Mouse (Mus musculus) fat pad, adult 2 months (tissue): ENCODE measurements around the gene Glcci1.
"Not testable (repeated sequence)": the region's sequence is repeated elsewhere in the genome, so short reads cannot be mapped to it uniquely, and the experiment has no call there.

ENCODE experiments used
- DNase-seq: peaks from one replicate; pipeline ENCODE4 v3.0.0-alpha.2; 2011; ENCODE audit warnings: low read depth, low spot score; ENCODE audit errors: extremely low read depth

Glcci1 gene

DNA sequence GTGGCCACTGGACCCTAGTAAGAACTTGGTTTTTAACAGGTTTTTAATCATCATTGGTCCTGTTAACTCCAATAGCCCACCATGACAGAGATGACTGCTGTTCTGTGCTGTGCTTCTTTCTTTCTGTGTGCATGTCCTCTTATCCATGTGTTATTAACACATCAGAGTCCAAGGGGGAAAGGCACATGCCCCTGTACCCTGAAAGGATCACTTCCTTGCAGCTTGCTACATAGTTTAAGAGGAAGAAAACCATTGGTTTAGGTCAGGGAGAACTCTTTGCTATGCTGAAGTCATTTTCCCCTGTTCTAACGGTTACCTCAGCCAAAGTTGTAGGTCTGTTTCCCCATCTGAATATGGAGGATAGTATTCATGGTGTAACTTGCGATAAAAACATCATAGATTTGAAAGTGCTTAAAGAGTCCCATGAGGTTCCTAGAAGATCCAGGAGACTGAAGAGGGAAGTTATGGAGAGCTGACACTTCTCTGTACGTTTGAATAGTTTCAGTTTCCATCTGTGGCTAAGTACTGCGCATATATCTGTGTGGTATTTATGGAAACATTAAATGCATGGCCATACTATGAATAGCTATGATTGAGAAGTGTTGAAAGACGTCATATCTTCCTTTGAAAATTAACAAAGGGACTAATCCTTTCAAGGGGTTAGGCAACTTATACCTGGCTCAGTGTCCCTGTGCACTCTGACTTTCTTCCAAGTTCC is 14.1 kb upstream of the Glcci1 start:
- DNase-seq = no peak

DNA sequence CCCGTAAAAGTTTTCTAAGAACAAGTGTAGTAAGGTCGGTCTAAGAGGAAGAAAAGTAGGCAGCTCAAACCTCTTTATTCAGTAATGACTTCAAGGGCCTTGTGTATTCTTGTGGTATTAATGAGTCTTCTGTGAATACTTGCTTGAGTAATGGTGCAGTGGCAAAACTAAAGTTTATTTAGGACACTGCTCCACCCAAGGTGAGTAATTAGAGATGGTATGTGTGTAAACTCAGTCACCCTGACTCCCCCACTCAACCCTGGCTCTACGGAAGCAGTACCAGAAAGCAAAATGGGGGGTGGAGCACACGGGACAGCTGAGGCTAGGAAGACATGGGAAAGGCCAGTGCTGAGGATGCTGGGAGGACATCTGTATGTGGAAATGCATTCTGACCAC is 13.6 kb upstream of the Glcci1 start:
- DNase-seq = no peak

DNA sequence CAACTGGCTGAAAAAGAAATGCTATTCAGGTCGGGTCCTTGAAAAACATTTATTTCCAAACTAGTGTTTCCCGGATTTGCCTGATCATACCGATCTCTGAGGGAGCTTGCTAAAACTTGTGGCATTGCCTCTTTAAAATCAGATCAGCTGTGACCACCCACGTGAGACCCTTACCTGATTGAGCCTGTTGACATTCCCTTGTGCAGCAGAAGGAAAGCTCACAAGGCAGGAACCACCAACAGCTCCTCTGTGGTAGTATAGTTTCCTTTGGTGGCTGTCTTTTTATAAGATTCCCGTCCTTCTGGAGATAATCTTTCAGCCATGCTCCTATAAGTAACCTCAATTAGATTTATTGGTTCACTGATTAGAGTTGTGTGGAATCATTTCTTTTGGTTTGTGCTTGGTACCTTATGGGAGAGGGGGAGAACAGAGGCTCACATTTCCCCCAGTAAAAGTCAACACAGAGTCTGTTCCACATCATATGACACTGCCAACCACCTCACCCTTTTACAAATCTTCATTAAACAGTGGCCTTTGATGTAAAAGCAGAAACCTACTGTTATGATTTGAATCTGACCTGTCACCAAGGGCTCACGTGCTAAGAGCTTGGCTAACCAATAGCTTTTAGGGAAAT is 12.0 kb upstream of the Glcci1 start:
- DNase-seq = no peak

DNA sequence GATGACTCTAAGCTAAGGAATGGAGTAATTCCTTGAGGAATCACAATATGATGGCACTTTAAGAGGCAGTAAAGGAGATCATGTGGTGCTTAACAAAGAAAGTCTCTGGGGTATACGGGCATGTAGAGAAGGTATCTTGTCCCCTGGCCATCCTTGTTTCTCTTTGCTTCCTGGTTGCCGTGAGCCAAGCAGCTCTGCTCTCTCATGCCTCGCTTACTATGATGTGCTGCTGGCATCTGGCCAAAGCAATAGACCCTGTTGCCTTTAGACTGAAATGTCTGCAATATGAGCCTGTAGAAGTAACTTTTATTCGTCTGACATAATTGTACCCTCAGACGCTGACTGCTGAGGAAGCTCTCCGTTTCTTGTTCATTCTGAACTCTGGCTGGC is 11.5 kb upstream of the Glcci1 start:
- no peak for DNase-seq

DNA sequence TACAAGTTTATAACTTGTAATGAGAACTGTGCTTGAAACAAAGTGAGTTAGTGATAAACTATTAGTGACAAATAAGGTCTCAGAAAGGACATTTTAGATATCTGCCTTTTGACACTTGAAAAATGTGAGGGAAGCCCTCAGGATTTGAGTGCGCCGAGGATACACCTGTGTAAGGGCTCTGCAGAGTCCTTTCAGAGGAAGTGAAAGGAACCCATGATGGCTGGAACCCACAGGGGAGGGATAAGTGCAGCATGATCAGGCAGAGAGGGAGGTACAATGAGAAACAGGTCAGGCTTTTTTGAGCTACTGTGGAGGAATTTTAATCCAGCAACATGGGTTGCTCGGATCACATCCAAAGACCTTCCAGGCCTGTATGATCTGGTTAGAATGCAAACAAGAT is 10.4 kb upstream of the Glcci1 start:
- no peak for DNase-seq

DNA sequence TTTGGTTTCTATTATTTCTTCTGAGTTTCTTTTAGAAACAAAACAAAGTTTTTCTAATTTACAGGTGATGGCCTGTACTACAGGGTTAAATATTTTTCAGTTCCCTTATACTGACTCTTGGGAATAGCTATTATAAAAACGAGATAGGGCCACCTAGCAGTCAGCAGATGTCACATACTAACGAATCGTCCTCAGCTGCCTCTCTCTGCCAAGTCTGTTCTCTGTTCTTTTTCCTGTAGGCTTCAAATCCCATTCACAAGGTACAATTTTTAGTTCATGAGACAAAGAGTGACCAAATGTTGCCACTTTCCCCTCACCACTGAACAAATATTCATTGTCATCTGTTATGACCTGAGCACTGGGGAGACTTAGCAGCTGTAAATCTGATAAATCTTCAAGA is 5.4 kb upstream of the Glcci1 start:
- DNase-seq = no peak

DNA sequence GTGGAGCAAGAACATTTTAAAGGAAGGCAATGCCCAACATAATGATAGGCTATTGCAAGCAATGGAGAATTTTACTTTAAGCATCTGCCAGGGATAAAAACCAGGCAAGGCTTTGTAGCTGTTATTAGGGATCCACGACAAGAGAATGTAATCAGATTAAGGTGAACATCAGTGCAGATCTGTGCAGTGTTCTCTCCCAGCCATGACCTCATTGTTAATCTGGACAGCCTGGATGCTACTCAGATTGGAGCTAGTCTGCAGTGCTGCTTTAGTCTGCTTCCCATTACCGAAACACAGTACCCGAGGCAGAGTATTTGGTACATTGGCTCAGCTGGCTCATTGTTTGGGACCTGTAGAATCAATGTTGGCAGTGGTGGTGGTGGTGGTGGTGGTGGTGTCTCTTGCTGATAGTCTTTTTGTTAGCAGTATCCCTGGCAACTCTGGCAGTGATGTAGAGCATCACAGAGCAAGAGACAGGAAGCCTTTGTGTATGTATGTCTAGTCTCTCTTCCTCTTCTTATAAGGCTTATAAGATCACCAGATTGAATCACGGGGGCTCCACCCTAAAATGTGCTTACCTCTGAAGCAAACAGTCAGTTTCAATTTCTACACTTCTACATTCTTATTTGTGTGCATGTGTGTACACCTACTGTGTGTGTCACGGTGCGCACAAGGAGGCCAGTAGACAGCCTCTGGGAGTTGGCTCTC is 4.7 kb upstream of the Glcci1 start:
- DNase-seq = no peak

DNA sequence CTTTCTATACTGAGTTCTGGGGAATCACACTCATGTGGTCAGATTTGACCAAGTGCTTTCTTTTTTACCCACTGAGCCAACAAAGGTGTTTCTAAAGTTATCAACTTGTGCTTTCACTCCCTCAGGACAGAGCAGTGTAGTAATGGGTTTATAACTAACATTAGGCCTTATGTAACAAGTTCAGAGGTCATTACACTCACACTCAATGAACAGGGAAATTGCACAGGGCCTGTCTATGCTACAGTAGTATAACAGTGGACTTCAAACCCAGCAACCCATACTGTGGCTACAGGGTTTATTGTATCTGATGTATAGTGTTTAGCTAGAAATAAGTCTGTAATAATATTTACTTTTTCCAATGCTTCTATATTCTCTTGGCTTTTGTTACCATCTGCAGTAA is 2.8 kb upstream of the Glcci1 start:
- no peak for DNase-seq

DNA sequence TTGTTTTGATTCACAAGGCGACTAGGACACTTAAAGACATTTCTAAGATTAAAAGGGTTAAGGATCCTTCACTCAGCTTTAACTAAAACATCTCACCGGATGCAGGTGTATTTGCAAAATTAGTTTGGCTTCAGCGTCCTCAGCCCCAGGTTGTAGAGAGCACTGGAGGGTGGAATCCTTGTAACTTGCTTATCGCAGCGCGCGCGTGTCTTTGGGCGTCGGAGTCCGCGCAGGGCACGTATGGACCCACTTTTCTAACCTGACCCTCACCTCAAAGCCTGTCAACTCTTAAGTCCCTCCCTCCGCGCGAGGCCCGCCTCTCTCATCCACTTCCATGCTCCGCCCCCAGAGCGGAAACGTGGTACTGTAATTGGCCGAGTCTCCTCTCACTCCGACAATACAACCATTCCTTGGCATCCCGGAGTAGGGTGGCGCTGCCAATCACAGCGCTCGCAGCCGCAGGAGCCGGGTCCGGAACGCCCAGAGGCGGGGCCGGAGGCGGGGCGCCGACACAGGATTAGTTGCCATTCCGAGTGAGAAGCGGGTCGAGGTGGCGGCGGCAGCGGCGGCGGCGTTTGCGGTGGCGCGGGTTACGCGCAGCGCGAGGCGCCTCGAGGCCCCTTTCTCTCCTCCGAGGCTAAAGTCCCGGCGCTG is 390 bp upstream of the Glcci1 start:
- DNase-seq = peak; percentile 78

DNA sequence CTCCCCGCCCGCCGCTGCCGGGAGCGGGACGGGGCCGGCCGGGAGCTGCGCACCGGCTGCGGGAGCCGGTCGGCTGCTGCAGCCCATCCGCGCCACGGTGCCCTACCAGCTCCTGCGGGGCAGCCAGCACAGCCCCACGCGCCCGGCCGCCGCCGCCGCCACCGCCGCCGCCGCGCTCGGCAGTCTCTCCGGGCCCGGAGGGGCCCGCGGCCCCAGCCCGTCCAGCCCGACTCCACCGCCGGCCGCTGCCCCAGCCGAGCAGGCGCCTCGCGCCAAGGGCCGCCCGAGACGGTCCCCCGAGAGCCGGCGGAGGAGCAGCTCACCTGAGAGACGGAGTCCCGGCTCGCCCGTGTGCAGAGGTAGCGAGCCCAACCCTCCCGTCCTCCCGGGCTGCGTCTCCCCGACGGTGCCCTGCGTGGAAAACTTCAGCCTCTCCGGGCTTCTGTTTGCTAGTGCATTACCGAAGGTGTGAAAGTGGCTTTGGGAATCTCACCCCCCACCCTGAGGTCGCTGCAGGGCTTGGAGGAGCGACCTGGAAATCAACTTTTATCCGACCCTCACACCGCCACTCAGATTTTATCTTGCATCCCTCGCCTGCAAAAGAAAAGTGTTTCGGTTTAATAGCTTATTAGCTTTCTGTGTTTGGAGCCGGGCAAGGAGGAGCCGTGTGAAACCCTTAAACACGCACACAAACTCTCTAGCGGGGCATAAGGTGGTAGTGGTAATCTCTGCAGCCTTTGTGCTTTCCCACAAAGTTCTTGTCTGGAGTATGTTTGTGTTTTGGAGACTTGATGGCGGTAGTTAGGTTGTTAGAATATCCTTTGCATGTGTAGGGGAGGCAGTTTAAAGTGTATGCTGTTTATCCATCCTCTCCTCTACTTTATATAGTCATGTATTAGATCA is 812 bp downstream of the Glcci1 start:
- no peak for DNase-seq

DNA sequence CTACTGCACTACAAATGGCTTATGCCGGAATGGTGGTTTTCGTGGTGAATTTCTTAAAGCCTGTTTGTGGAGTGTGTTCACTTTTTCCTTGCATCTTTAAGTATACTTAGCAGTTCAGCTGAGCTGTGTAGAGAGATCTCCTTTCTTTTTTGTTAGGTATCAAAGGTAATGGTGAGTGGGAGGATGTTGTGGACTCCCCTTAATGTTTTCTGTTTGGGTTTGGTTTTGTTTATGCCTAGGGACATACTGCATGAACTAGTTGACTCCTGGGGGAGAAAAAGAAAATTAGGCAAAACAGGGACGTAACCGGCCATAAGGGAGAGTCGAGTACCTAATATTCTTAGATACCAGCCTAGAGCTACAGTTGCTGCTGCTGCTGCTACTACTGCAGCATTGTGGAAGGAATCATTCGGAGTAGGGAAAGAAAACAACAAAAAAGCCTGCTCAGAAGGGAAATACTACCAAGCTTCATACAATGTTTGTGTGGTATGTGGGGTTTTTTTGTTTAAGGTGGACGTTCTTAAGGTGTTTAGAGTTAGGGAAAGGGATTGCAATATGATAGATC is 1.5 kb downstream of the Glcci1 start:
- no peak for DNase-seq

DNA sequence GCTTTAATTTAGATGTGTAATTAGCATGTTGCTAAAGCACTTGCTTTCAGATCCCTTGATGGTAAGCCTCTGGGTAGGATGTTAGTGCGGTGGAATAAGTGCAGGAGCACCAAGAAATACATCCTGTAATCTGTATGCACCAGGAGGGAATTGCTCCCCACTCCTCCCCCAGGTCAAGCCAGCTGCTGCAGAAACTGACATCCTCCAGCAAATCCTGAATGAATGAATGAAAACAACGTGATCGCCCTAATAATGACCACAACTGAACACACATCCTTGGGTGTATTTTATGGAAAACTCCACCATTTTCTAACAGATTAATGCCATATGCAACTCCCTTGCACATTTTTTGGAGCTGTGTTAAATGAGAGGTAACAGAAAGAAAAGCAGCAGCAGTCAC is 2.0 kb downstream of the Glcci1 start:
- DNase-seq = no peak

DNA sequence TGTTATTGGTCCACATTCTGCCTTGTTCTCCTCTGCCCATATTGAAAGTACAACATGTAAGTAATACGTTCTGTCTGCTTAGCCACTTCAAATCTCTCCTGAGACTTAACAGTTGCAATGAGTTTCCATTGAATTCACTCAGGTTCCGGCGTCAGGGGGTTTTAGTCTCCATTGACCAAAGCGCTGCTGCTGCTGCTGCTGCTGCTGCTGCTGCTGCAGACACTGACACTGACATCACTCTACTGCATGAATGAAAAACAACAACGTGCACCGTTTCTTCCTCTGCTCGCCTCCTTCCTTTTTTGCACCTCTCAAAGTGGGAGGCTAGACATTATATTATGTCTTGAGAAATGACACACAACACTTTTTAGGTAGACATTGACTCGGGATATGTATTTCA is 3.0 kb downstream of the Glcci1 start:
- no peak for DNase-seq

DNA sequence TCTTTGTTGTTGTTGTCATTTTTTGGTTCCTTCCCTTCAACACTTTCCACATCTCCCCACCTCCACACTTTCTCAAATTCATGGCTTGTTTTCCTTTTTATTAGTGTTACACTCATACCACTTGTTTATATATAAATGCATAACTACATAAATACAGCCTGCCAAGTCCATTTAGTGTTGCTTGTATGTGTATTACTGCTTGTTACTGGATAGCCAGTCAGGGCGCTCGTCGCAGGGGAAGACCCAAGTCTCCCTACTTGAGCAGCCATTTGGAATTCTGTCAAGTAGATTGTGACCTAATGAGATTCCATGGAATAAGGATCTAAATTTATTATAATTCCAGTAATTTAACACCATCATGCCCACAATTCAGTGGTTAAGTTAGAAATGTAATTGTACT is 10.3 kb downstream of the Glcci1 start:
- no peak for DNase-seq

DNA sequence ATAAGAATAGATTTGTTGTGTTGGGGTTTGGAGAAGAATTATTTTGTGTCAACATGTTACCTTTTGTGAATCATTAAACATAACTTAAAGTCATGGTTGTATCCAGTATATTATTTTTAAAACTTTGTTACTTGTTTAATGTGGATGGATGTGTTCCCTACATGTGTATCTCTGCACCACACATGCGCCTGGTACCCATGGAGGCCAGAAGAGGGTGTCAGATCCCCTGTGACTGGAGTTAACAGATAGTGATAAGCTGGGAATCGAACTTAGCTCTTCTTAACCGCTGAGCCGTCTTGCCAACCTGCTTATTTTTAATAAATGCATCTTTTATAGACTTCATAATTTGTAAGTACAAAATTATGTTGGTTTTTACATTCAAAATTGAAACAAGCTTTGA is 11.8 kb downstream of the Glcci1 start:
- DNase-seq = no peak

DNA sequence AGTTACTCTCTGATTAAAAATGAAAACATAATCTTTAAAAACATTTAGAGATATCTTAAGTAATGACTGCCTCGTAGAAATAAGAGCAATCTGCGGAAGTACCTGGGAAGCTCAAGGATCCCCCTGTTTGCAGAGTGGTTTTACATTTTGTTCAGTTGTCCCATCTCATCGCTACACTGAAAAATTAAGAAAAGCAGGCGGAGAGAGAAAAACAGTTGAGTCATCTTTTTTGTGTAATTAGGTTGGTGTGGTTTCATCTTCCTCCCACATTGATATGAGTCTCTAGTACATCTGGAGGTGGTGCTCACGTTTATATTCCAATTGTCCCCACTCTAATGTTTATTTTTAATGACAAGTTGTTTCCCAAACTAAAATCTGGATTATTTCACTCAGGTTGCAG is 15.3 kb downstream of the Glcci1 start:
- no peak for DNase-seq

DNA sequence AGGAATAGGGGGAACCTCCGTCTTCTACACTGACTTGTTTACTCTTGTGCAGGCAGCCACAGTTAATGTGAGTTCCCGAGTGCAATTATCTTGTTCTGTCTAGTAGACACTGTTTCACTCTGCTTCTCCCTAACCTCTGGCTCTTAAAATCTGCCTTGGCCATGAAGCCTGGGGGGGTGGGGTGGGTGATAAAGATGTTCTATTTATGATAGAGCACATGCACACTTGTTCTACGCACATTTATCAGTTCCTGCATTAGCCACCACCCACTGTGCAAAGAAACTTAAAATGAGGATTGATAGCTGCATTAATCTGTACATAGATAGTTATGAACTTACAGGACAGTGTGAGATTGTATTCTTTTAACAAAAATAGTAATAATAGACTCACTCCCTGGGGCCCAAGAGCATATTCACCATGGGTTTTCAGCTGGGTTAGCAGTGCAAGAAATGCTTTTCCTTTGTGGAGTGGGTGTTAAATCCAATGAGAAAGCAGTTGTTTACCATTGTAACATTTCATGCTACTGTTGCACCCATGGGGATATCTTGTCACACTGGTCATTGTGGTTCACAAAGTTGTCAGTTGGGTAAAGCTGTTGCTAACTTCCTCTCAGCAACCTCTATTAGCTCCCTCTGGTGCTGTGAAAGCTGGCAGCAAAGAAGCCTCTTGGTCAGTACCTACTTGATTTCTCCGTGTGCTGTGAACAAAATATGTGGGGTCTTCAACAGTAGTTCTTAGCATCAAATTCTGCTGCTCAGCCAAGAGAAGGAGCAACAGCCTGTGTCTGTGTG is 21.9 kb downstream of the Glcci1 start:
- DNase-seq = no peak

DNA sequence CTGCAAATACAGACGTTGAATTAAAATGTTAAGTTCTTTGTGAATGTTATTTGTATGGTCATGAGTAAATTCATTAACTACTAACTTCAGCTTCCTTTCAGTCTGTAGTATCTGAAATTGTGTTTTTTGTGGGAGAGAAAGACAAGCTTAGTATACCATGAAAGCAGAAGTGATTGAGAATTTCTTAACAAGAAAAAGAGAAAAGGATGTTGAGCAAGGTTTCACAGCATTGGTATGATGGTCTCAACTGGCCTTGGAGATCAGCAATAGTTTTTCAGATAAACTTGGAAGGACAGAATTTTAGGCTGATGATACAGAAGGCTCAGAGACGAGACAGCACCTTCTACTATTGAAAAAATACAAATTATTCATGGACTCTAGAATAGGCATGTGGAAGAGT is 27.5 kb downstream of the Glcci1 start:
- no peak for DNase-seq

DNA sequence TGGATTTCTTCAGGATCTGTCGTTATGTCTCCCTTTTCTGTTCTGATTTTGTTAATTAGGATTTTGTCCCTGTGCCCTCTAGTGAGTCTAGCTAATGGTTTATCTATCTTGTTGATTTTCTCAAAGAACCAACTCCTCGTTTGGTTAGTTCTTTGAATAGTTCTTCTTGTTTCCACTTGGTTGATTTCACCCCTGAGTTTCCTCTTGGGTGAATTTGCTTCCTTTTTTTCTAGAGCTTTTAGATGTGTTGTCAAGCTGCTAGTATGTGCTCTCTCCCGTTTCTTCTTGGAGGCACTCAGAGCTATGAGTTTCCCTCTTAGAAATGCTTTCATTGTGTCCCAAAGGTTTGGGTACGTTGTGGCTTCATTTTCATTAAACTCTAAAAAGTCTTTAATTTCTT is 32.1 kb downstream of the Glcci1 start:
- not testable (repeated sequence) for DNase-seq

DNA sequence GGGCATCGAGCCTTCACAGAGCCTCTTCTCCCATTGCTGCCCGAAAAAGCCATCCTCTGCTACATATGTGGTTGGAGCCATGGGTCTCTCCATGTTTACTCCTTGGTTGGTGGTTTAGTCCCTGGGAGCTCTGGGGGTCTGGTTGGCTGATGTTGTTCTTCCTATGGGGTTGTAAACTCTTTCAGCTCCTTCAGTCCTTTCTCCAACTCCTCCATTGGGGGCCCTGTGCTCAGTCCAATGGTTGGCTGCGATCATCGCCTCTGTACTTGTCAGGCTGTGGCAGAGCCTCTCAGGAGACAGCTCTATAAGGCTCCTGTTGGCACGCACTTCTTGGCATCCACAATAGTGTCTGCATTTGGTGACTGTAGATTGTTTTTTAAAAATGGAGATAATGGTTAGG is 35.4 kb downstream of the Glcci1 start:
- DNase-seq = no peak
